Mouse (Mus musculus) lung, postnatal 36 days (tissue): ENCODE measurements around the gene Hnrnpf.
A peak's percentile ranks its signal among the peaks of the same experiment; 100 is the strongest.
"Not testable (repeated sequence)": the region's sequence is repeated elsewhere in the genome, so short reads cannot be mapped to it uniquely, and the experiment has no call there.

Experiments used
- DNase-seq: peaks from one replicate; pipeline ENCODE4 v3.0.0; 2022; ENCODE audit warnings: mixed read lengths

Gene Hnrnpf

GRCm38 (mm10) chr6:117900126-117901080 lies at the start of gene Hnrnpf:
Gene Hnrnpf, plus strand, starts transcription at chr6:117900324.
- no peak for DNase-seq

- peak; percentile 19 for DNase-seq
Measured at GRCm38 (mm10) chr6:117851747-117852146, 48.4 kb upstream of the Hnrnpf start.

- DNase-seq, result no peak
Measured at GRCm38 (mm10) chr6:117857990-117858389, 42.1 kb upstream of the Hnrnpf start.

- no peak for DNase-seq
Measured at GRCm38 (mm10) chr6:117861848-117862247, 38.3 kb upstream of the Hnrnpf start, which contains the start of gene Zfp239. Gene Zfp239, plus strand, starts transcription at chr6:117862100.

GRCm38 (mm10) chr6:117862465-117862864 lies 37.7 kb upstream of the Hnrnpf start:
- DNase-seq, result no peak

- peak; percentile 73 for DNase-seq
Measured at GRCm38 (mm10) chr6:117862899-117863620, 37.1 kb upstream of the Hnrnpf start.

GRCm38 (mm10) chr6:117863751-117864150 lies 36.4 kb upstream of the Hnrnpf start:
- DNase-seq, result no peak

- no peak for DNase-seq
Measured at GRCm38 (mm10) chr6:117868187-117868586, 31.9 kb upstream of the Hnrnpf start.

GRCm38 (mm10) chr6:117871034-117871433 lies 29.1 kb upstream of the Hnrnpf start:
- no peak for DNase-seq

- not testable (repeated sequence) for DNase-seq
Measured at GRCm38 (mm10) chr6:117873450-117873849, 26.7 kb upstream of the Hnrnpf start.

- no peak for DNase-seq
Measured at GRCm38 (mm10) chr6:117874621-117875281, 25.4 kb upstream of the Hnrnpf start.

GRCm38 (mm10) chr6:117878700-117879407 lies 21.3 kb upstream of the Hnrnpf start:
- peak; percentile 95 for DNase-seq

- DNase-seq, result peak; percentile 99
Measured at GRCm38 (mm10) chr6:117879408-117880115, 20.6 kb upstream of the Hnrnpf start.

GRCm38 (mm10) chr6:117880394-117880838 lies 19.7 kb upstream of the Hnrnpf start:
- no peak for DNase-seq

GRCm38 (mm10) chr6:117881229-117881628 lies 18.9 kb upstream of the Hnrnpf start:
- DNase-seq, result no peak

- DNase-seq, result no peak
Measured at GRCm38 (mm10) chr6:117881997-117882396, 18.1 kb upstream of the Hnrnpf start.

GRCm38 (mm10) chr6:117885943-117886342 lies 14.2 kb upstream of the Hnrnpf start:
- DNase-seq, result no peak

GRCm38 (mm10) chr6:117888032-117888431 lies 12.1 kb upstream of the Hnrnpf start:
- no peak for DNase-seq

GRCm38 (mm10) chr6:117888642-117889096 lies 11.5 kb upstream of the Hnrnpf start:
- no peak for DNase-seq

- no peak for DNase-seq
Measured at GRCm38 (mm10) chr6:117890257-117890656, 9.9 kb upstream of the Hnrnpf start.

- peak; percentile 61 for DNase-seq
Measured at GRCm38 (mm10) chr6:117891369-117892160, 8.6 kb upstream of the Hnrnpf start.
